Mouse (Mus musculus) heart, embryonic 16.5 days (tissue): ENCODE measurements around the gene Rab25. TPM values are rescaled to one million over a fixed set of nuclear protein-coding genes. Genes with fewer than 3 reads are reported as not detected.

Experiments used
- ATAC-seq: fragments of 200-750 bp; cut with Nextera tagmentation; replicated peaks from 2 replicates; pipeline ENCODE4 v1.8.0; 2017; ENCODE audit warnings: moderate number of reproducible peaks; ENCODE audit not compliant: insufficient read depth, low FRiP score; ENCODE audit errors: extremely low read depth
- H3K27ac ChIP-seq: fragments of 300-500 bp; sonication (generic); 2 replicates; pipeline ENCODE4 v1.5.1; 2014; ENCODE audit warnings: mild to moderate bottlenecking, low read length, control low read depth, moderate library complexity
- H3K27me3 ChIP-seq: fragments of 300-500 bp; sonication (generic); 2 replicates; pipeline ENCODE4 v1.6.1; 2014; ENCODE audit warnings: low read length, mixed read lengths; ENCODE audit not compliant: control insufficient read depth, insufficient read depth
- H3K36me3 ChIP-seq: fragments of 300-500 bp; sonication (generic); 2 replicates; pipeline ENCODE4 v1.6.1; 2014; ENCODE audit not compliant: control insufficient read depth, insufficient read depth
- H3K4me1 ChIP-seq: fragments of 300-500 bp; sonication (generic); 2 replicates; pipeline ENCODE4 v1.6.1; 2014; ENCODE audit warnings: low read length, mixed read lengths; ENCODE audit not compliant: control insufficient read depth, insufficient read depth
- H3K4me2 ChIP-seq: fragments of 300-500 bp; sonication (generic); 2 replicates; pipeline ENCODE4 v1.6.1; 2014; ENCODE audit warnings: low read depth, mild to moderate bottlenecking, control low read depth, low read length
- H3K4me3 ChIP-seq: fragments of 300-500 bp; sonication (generic); 2 replicates; pipeline ENCODE4 v1.5.1; 2014; ENCODE audit warnings: mild to moderate bottlenecking, control low read depth, low read length
- H3K9ac ChIP-seq: fragments of 300-500 bp; sonication (generic); 2 replicates; pipeline ENCODE4 v1.6.1; 2014; ENCODE audit warnings: low read length, control low read depth
- H3K9me3 ChIP-seq: fragments of 300-500 bp; sonication (generic); replicated peaks from 2 replicates; pipeline ENCODE4 v1.6.1; 2016; ENCODE audit warnings: low read length; ENCODE audit not compliant: control insufficient read depth
- WGBS: fragments of 180-500 bp; shearing (Covaris S2); extraction: QIAGEN DNeasy Blood & Tissue Kit; methylation state at CpG from one replicate; pipeline ENCODE4 v1.1.7; 2014; 5-methylcytosine and 5-hydroxymethylcytosine counted together
- polyA plus RNA-seq: library from polyadenylated mRNA; unstranded; fragments of >200 nt; fragmentation: Nextera tagmentation; extraction: Ambion mirVana; gene quantifications from 2 replicates; pipeline ENCODE4 v1.2.1, GENCODE M21; 2015

The Rab25 gene
- polyA plus RNA-seq, 1 experiment from 2014 or later: 2.2 TPM

- Histone ChIP-seq H3K9ac (peak overlapping the region; percentile 44; the same call in 1 of the 2 replicates), H3K27ac (no peak overlapping the region), H3K4me2 (peak overlapping the region; percentile 13; the same call in 1 of the 2 replicates), H3K4me1 (peaks cover 33% of the 10 kb centered on the region), H3K36me3 (peaks cover 4% of the 10 kb centered on the region; the same call in 1 of the 2 replicates), H3K4me3 (no peak overlapping the region), H3K9me3 (no peaks in the 10 kb centered on the region), H3K27me3 (no peaks in the 10 kb centered on the region)
- WGBS: 32% methylated on average over 17 of the region's 17 CpGs
- peak; percentile 74 for ATAC-seq
Observed at GRCm38 (mm10) chr3:88526157-88527131, 21.7 kb downstream of the Rab25 start.

GRCm38 (mm10) chr3:88525021-88525420 is 23.1 kb downstream of the Rab25 start:
- no peak overlapping the region for H3K4me2 ChIP-seq
- no peak overlapping the region for H3K9ac ChIP-seq
- H3K4me3 ChIP-seq: no peak overlapping the region
- ATAC-seq: no peak
- H3K27ac ChIP-seq: no peak overlapping the region
- H3K36me3 ChIP-seq: peaks cover 4% of the 10 kb centered on the region; the same call in 1 of the 2 replicates
- no peaks in the 10 kb centered on the region for H3K27me3 ChIP-seq
- WGBS: 87% methylated on average over 5 of the region's 5 CpGs
- H3K4me1 ChIP-seq: peaks cover 26% of the 10 kb centered on the region
- H3K9me3 ChIP-seq: no peaks in the 10 kb centered on the region

GRCm38 (mm10) chr3:88523027-88523426 is 25.1 kb downstream of the Rab25 start:
- no peak overlapping the region for H3K4me2 ChIP-seq
- no peak for ATAC-seq
- H3K27me3 ChIP-seq: no peaks in the 10 kb centered on the region
- WGBS: 81% methylated on average over 8 of the region's 8 CpGs
- no peak overlapping the region for H3K27ac ChIP-seq
- H3K4me1 ChIP-seq: peaks cover 14% of the 10 kb centered on the region
- H3K36me3 ChIP-seq: peaks cover 4% of the 10 kb centered on the region; the same call in 1 of the 2 replicates
- H3K4me3 ChIP-seq: no peak overlapping the region
- no peaks in the 10 kb centered on the region for H3K9me3 ChIP-seq
- no peak overlapping the region for H3K9ac ChIP-seq

GRCm38 (mm10) chr3:88521803-88522331 is 26.2 kb downstream of the Rab25 start:
- no peak overlapping the region for H3K4me2 ChIP-seq
- peaks cover 5% of the 10 kb centered on the region for H3K4me1 ChIP-seq
- no peak overlapping the region for H3K27ac ChIP-seq
- no peaks in the 10 kb centered on the region for H3K9me3 ChIP-seq
- 23% methylated on average over 9 of the region's 9 CpGs for WGBS
- no peak for ATAC-seq
- H3K36me3 ChIP-seq: peaks cover 4% of the 10 kb centered on the region; the same call in 1 of the 2 replicates
- no peaks in the 10 kb centered on the region for H3K27me3 ChIP-seq
- H3K9ac ChIP-seq: no peak overlapping the region
- no peak overlapping the region for H3K4me3 ChIP-seq

- Histone ChIP-seq H3K9me3 (no peaks in the 10 kb centered on the region), H3K4me3 (no peak overlapping the region), H3K9ac (no peak overlapping the region), H3K27me3 (no peaks in the 10 kb centered on the region), H3K36me3 (peaks cover 4% of the 10 kb centered on the region; the same call in 1 of the 2 replicates), H3K4me2 (no peak overlapping the region), H3K27ac (no peak overlapping the region), H3K4me1 (peaks cover 3% of the 10 kb centered on the region)
- WGBS: 88% methylated on average over 6 of the region's 6 CpGs
- no peak for ATAC-seq
Observed at GRCm38 (mm10) chr3:88521156-88521555, 26.9 kb downstream of the Rab25 start.

- H3K9ac ChIP-seq: no peak overlapping the region
- no peak overlapping the region for H3K4me3 ChIP-seq
- no peak for ATAC-seq
- H3K27ac ChIP-seq: no peak overlapping the region
- 75% methylated on average over 2 of the region's 2 CpGs for WGBS
- no peaks in the 10 kb centered on the region for H3K9me3 ChIP-seq
- H3K27me3 ChIP-seq: no peaks in the 10 kb centered on the region
- H3K4me2 ChIP-seq: no peak overlapping the region
- H3K4me1 ChIP-seq: no peaks in the 10 kb centered on the region
- peaks cover 3% of the 10 kb centered on the region; the same call in 1 of the 2 replicates for H3K36me3 ChIP-seq
Observed at GRCm38 (mm10) chr3:88520078-88520477, 28.0 kb downstream of the Rab25 start.

- no peak overlapping the region for H3K27ac ChIP-seq
- H3K4me3 ChIP-seq: no peak overlapping the region
- no peak overlapping the region for H3K4me2 ChIP-seq
- H3K4me1 ChIP-seq: peaks cover 12% of the 10 kb centered on the region
- no peaks in the 10 kb centered on the region for H3K36me3 ChIP-seq
- no peaks in the 10 kb centered on the region for H3K27me3 ChIP-seq
- no peaks in the 10 kb centered on the region for H3K9me3 ChIP-seq
- no peak for ATAC-seq
- 84% methylated on average over 4 of the region's 4 CpGs for WGBS
- no peak overlapping the region for H3K9ac ChIP-seq
Observed at GRCm38 (mm10) chr3:88518411-88518810, 29.7 kb downstream of the Rab25 start.

GRCm38 (mm10) chr3:88516407-88516806 is 31.7 kb downstream of the Rab25 start:
- Histone ChIP-seq H3K36me3 (no peaks in the 10 kb centered on the region), H3K4me3 (no peak overlapping the region), H3K27ac (no peak overlapping the region), H3K9ac (no peak overlapping the region), H3K4me1 (peaks cover 23% of the 10 kb centered on the region), H3K4me2 (no peak overlapping the region), H3K27me3 (no peaks in the 10 kb centered on the region), H3K9me3 (no peaks in the 10 kb centered on the region)
- WGBS: 80% methylated on average over 2 of the region's 2 CpGs
- ATAC-seq: no peak

- no peaks in the 10 kb centered on the region for H3K27me3 ChIP-seq
- no peaks in the 10 kb centered on the region for H3K9me3 ChIP-seq
- no peaks in the 10 kb centered on the region for H3K36me3 ChIP-seq
- H3K4me2 ChIP-seq: no peak overlapping the region
- H3K27ac ChIP-seq: no peak overlapping the region
- H3K4me1 ChIP-seq: peaks cover 30% of the 10 kb centered on the region
- H3K9ac ChIP-seq: no peak overlapping the region
- ATAC-seq: no peak
- 89% methylated on average over 2 of the region's 2 CpGs for WGBS
- H3K4me3 ChIP-seq: no peak overlapping the region
Observed at GRCm38 (mm10) chr3:88515095-88515386, 33.1 kb downstream of the Rab25 start.
